Mouse (Mus musculus) stomach, embryonic 14.5 days (tissue): ENCODE results near the gene Suclg2. TPM values are rescaled to one million over a fixed set of nuclear protein-coding genes. Genes with fewer than 3 reads are reported as not detected.

ENCODE experiments used
- ATAC-seq: fragments of 200-750 bp; cut with Nextera tagmentation; 2 replicates; pipeline ENCODE4 v1.8.0; 2017; ENCODE audit warnings: low read depth, moderate TSS enrichment; ENCODE audit not compliant: insufficient number of reproducible peaks, insufficient read depth, low FRiP score
- H3K27ac ChIP-seq: fragments of 300-500 bp; sonication (generic); 2 replicates; pipeline ENCODE4 v1.5.1; 2014; ENCODE audit warnings: mild to moderate bottlenecking, low read length, moderate library complexity, mixed read lengths
- H3K27me3 ChIP-seq: fragments of 300-500 bp; sonication (generic); 2 replicates; pipeline ENCODE4 v1.6.1; 2014; ENCODE audit warnings: low read length, control low read depth, mixed read lengths; ENCODE audit not compliant: control insufficient read depth, insufficient read depth
- H3K36me3 ChIP-seq: fragments of 300-500 bp; sonication (generic); 2 replicates; pipeline ENCODE4 v1.6.1; 2014; ENCODE audit warnings: mild to moderate bottlenecking, control low read depth, low read length, moderate library complexity, mixed read lengths; ENCODE audit not compliant: control insufficient read depth, insufficient read depth
- H3K4me1 ChIP-seq: fragments of 300-500 bp; sonication (generic); 2 replicates; pipeline ENCODE4 v1.6.1; 2014; ENCODE audit warnings: low read length, control low read depth, mixed read lengths; ENCODE audit not compliant: control insufficient read depth, insufficient read depth
- H3K4me2 ChIP-seq: fragments of 300-500 bp; sonication (generic); replicated peaks from 2 replicates; pipeline ENCODE4 v1.6.1; 2014; ENCODE audit warnings: low read depth, low read length, control low read depth
- H3K4me3 ChIP-seq: fragments of 300-500 bp; sonication (generic); 2 replicates; pipeline ENCODE4 v1.5.1; 2014; ENCODE audit warnings: low read depth, low read length, control low read depth
- H3K9ac ChIP-seq: fragments of 300-500 bp; sonication (generic); replicated peaks from 2 replicates; pipeline ENCODE4 v1.6.1; 2014; ENCODE audit warnings: low read depth, mild to moderate bottlenecking, control low read depth, low read length, moderate library complexity, mixed read lengths
- H3K9me3 ChIP-seq: fragments of 300-500 bp; sonication (generic); 2 replicates; pipeline ENCODE4 v1.6.1; 2016; ENCODE audit warnings: low read depth, low read length, control low read depth; ENCODE audit not compliant: control insufficient read depth
- WGBS: fragments of 180-500 bp; shearing (Covaris S2); extraction: QIAGEN DNeasy Blood & Tissue Kit; methylation state at CpG from one replicate; pipeline ENCODE4 v1.1.7; 2014; 5-methylcytosine and 5-hydroxymethylcytosine counted together
- polyA plus RNA-seq: library from polyadenylated mRNA; unstranded; fragments of >200 nt; fragmentation: Nextera tagmentation; extraction: Ambion mirVana; gene quantifications from 2 replicates; pipeline ENCODE4 v1.2.1, GENCODE M21; 2014

Gene Suclg2
- polyA plus RNA-seq, 1 experiment from 2014 or later, result 92.4 TPM

- Histone ChIP-seq H3K9me3 (no peaks in the 10 kb centered on the region), H3K4me2 (no peak overlapping the region), H3K4me3 (no peak overlapping the region), H3K27ac (no peak overlapping the region), H3K4me1 (no peaks in the 10 kb centered on the region; the same call in 1 of the 2 replicates), H3K9ac (no peak overlapping the region), H3K36me3 (no peaks in the 10 kb centered on the region), H3K27me3 (no peaks in the 10 kb centered on the region)
- 88% methylated on average over 5 of the region's 5 CpGs for WGBS
- no peak for ATAC-seq
These were observed 9.5 kb downstream of the Suclg2 start for GRCm38 (mm10) chr6:95709106-95709505.

GRCm38 (mm10) chr6:95704626-95705025 lies 14.0 kb downstream of the Suclg2 start:
- WGBS, result 79% methylated on average over 4 of the region's 4 CpGs
- Histone ChIP-seq H3K4me1 (peaks cover 8% of the 10 kb centered on the region), H3K36me3 (no peaks in the 10 kb centered on the region), H3K4me2 (no peak overlapping the region), H3K9me3 (no peaks in the 10 kb centered on the region), H3K27ac (no peak overlapping the region), H3K4me3 (no peak overlapping the region), H3K9ac (no peak overlapping the region), H3K27me3 (no peaks in the 10 kb centered on the region)
- ATAC-seq, result no peak

GRCm38 (mm10) chr6:95702200-95702599 lies 16.4 kb downstream of the Suclg2 start:
- Histone ChIP-seq H3K4me2 (no peak overlapping the region), H3K9ac (no peak overlapping the region), H3K27ac (no peak overlapping the region; the same call in 1 of the 2 replicates), H3K9me3 (no peaks in the 10 kb centered on the region), H3K4me3 (no peak overlapping the region), H3K4me1 (peaks cover 12% of the 10 kb centered on the region), H3K36me3 (no peaks in the 10 kb centered on the region), H3K27me3 (no peaks in the 10 kb centered on the region)
- 49% methylated on average over 9 of the region's 9 CpGs for WGBS
- no peak for ATAC-seq

- Histone ChIP-seq H3K9me3 (no peaks in the 10 kb centered on the region), H3K36me3 (no peaks in the 10 kb centered on the region), H3K27ac (no peak overlapping the region; the same call in 1 of the 2 replicates), H3K4me3 (no peak overlapping the region), H3K4me1 (peaks cover 12% of the 10 kb centered on the region), H3K27me3 (no peaks in the 10 kb centered on the region), H3K4me2 (no peak overlapping the region), H3K9ac (no peak overlapping the region)
- WGBS, result 59% methylated on average over 7 of the region's 7 CpGs
- 0 out of 2 replicates have a peak, but pooled peaks have one; percentile 14 for ATAC-seq
These were observed 16.8 kb downstream of the Suclg2 start for GRCm38 (mm10) chr6:95701786-95702185.

- no peak for ATAC-seq
- Histone ChIP-seq H3K4me3 (no peak overlapping the region), H3K27ac (no peak overlapping the region), H3K27me3 (no peaks in the 10 kb centered on the region), H3K36me3 (no peaks in the 10 kb centered on the region), H3K9me3 (no peaks in the 10 kb centered on the region), H3K4me1 (peaks cover 12% of the 10 kb centered on the region), H3K4me2 (no peak overlapping the region), H3K9ac (no peak overlapping the region)
- WGBS, result 87% methylated on average over 2 of the region's 2 CpGs
These were observed 17.5 kb downstream of the Suclg2 start for GRCm38 (mm10) chr6:95700981-95701610.

GRCm38 (mm10) chr6:95700191-95700590 lies 18.4 kb downstream of the Suclg2 start:
- ATAC-seq, result no peak
- no peak overlapping the region for H3K9ac ChIP-seq
- peaks cover 12% of the 10 kb centered on the region for H3K4me1 ChIP-seq
- H3K4me3 ChIP-seq, result no peak overlapping the region
- H3K27ac ChIP-seq, result no peak overlapping the region
- no peak overlapping the region for H3K4me2 ChIP-seq
- 85% methylated on average over 4 of the region's 5 CpGs for WGBS
- no peaks in the 10 kb centered on the region for H3K36me3 ChIP-seq
- no peaks in the 10 kb centered on the region for H3K27me3 ChIP-seq
- no peaks in the 10 kb centered on the region for H3K9me3 ChIP-seq

GRCm38 (mm10) chr6:95699326-95699725 lies 19.3 kb downstream of the Suclg2 start:
- Histone ChIP-seq H3K9ac (no peak overlapping the region), H3K27ac (no peak overlapping the region), H3K36me3 (no peaks in the 10 kb centered on the region), H3K4me1 (peaks cover 12% of the 10 kb centered on the region), H3K9me3 (no peaks in the 10 kb centered on the region), H3K4me3 (no peak overlapping the region), H3K27me3 (no peaks in the 10 kb centered on the region), H3K4me2 (no peak overlapping the region)
- no peak for ATAC-seq
- WGBS, result 67% methylated on average over 3 of the region's 3 CpGs

- Histone ChIP-seq H3K36me3 (no peaks in the 10 kb centered on the region), H3K4me3 (no peak overlapping the region), H3K4me1 (peaks cover 12% of the 10 kb centered on the region), H3K9ac (no peak overlapping the region), H3K4me2 (no peak overlapping the region), H3K9me3 (no peaks in the 10 kb centered on the region), H3K27me3 (no peaks in the 10 kb centered on the region), H3K27ac (no peak overlapping the region)
- ATAC-seq, result no peak
- WGBS, result 41% methylated on average over 3 of the region's 6 CpGs
These were observed 20.0 kb downstream of the Suclg2 start for GRCm38 (mm10) chr6:95698536-95699162.
